Mouse (Mus musculus): Measurements from ENCODE around the gene Gm3095. TPM values are rescaled to one million over a fixed set of nuclear protein-coding genes. Genes with fewer than 3 reads are reported as not detected.

Gm3095 gene
- polyA plus RNA-seq (2014; fragmentation: Illumina TruSeq; extraction: RNeasy Lipid Tissue Mini Kit (QIAGEN cat#74804); ENCODE audit: low read depth, low replicate concordance), result not detected

DNA sequence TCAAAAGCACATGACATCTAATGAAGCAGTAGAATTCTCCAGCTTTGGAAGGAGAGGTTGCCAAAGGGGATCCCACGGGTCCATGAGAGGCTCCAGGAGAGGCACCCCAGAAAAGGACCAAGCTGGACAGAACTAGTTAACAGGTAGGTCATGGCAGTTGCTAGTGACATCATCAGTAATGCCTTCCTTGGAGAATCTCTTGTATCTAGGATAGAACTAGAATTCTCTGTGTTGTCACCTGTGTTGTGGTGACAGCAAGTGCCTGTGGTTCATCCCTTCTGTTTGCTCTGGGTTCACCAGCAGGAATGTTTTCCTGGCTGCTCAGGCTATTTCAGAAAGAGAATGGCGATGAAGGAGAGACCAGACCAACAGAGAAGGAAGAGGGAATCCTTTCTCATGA lies at the start of gene Gm3095:
Gene Gm3095 (plus strand): TSS at position 301 of the 400 bp plus-strand sequence.

DNA sequence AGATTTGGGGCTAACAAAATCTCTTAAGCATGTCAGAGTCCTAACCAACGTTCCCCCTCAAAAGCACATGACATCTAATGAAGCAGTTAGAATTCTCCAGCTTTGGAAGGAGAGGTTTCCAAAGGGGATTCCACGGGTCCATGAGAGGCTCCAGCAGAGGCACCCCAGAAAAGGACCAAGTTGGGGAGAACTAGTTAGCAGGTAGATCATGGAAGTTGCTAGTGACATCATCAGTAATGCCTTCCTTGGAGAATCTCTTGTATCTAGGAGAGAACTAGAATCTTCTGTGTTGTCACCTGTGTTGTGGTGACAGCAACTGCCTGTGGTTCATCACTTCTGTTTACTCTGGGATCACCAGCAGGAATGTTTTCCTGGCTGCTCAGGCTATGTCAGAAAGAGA lies 31.9 kb upstream of the Gm3095 start, which contains the start of gene Gm3029:
Gene Gm3029 (plus strand): TSS at position 301 of the 400 bp plus-strand sequence.

DNA sequence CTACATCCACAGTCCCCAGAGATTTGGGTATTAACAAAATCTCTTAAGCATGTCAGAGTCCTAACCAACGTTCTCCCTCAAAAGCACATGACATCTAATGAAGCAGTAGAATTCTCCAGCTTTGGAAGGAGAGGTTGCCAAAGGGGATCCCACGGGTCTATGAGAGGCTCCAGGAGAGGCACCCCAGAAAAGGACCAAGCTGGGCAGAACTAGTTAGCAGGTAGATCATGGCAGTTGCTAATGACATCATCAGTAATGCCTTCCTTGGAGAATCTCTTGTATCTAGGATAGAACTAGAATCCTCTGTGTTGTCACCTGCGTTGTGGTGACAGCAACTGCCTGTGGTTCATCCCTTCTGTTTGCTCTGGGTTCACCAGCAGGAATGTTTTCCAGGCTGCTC lies 34.7 kb downstream of the Gm3095 start, which contains the start of gene Gm3099:
Gene Gm3099 (plus strand): TSS at position 301 of the 400 bp plus-strand sequence.

Other genes starting within 250 kb of the Gm3095 start
- not detected for gene Gm3002, start 153.5 kb upstream of the Gm3095 start, polyA plus RNA-seq (2014; fragmentation: Illumina TruSeq; extraction: RNeasy Lipid Tissue Mini Kit (QIAGEN cat#74804); ENCODE audit: low read depth, low replicate concordance)
- gene Gm3033, start 117.3 kb upstream of the Gm3095 start, polyA plus RNA-seq (2014; fragmentation: Illumina TruSeq; extraction: RNeasy Lipid Tissue Mini Kit (QIAGEN cat#74804); ENCODE audit: low read depth, low replicate concordance), result not detected
- gene Gm2916, start 79.4 kb upstream of the Gm3095 start, polyA plus RNA-seq (2014; fragmentation: Illumina TruSeq; extraction: RNeasy Lipid Tissue Mini Kit (QIAGEN cat#74804); ENCODE audit: low read depth, low replicate concordance), result not detected
- not detected for gene Gm3029, start 31.8 kb upstream of the Gm3095 start, polyA plus RNA-seq (2014; fragmentation: Illumina TruSeq; extraction: RNeasy Lipid Tissue Mini Kit (QIAGEN cat#74804); ENCODE audit: low read depth, low replicate concordance)
- not detected for gene Gm3099, start 34.8 kb downstream of the Gm3095 start, polyA plus RNA-seq (2014; fragmentation: Illumina TruSeq; extraction: RNeasy Lipid Tissue Mini Kit (QIAGEN cat#74804); ENCODE audit: low read depth, low replicate concordance)
- gene Gm5796, start 60.4 kb downstream of the Gm3095 start, polyA plus RNA-seq (2014; fragmentation: Illumina TruSeq; extraction: RNeasy Lipid Tissue Mini Kit (QIAGEN cat#74804); ENCODE audit: low read depth, low replicate concordance), result not detected
- not detected for gene Gm3115, start 120.6 kb downstream of the Gm3095 start, polyA plus RNA-seq (2014; fragmentation: Illumina TruSeq; extraction: RNeasy Lipid Tissue Mini Kit (QIAGEN cat#74804); ENCODE audit: low read depth, low replicate concordance)
- not detected for gene Gm8108, start 147.0 kb downstream of the Gm3095 start, polyA plus RNA-seq (2014; fragmentation: Illumina TruSeq; extraction: RNeasy Lipid Tissue Mini Kit (QIAGEN cat#74804); ENCODE audit: low read depth, low replicate concordance)
- not detected for gene Gm3127, start 201.5 kb downstream of the Gm3095 start, polyA plus RNA-seq (2014; fragmentation: Illumina TruSeq; extraction: RNeasy Lipid Tissue Mini Kit (QIAGEN cat#74804); ENCODE audit: low read depth, low replicate concordance)
- 0.22 TPM for gene Gm2974, start 219.0 kb downstream of the Gm3095 start, polyA plus RNA-seq (2014; fragmentation: Illumina TruSeq; extraction: RNeasy Lipid Tissue Mini Kit (QIAGEN cat#74804); ENCODE audit: low read depth, low replicate concordance)

Data from sigmoid colon, adult 10 weeks (tissue).